Mouse (Mus musculus) neural tube, embryonic 12.5 days (tissue): ENCODE results near the gene Ranbp9. TPM values are rescaled to one million over a fixed set of nuclear protein-coding genes. Genes with fewer than 3 reads are reported as not detected.

Experiments used
- polyA plus RNA-seq: library from polyadenylated mRNA; unstranded; fragments of >200 nt; fragmentation: Nextera tagmentation; extraction: Ambion mirVana; gene quantifications from 2 replicates; pipeline ENCODE4 v1.2.1, GENCODE M21; 2016

Ranbp9 gene
- polyA plus RNA-seq, 1 experiment from 2014 or later, result 13.4 TPM

Other genes with a start within 250 kb of the Ranbp9 start
- gene Gfod1, start 177.1 kb downstream of the Ranbp9 start, polyA plus RNA-seq, result 1.5 TPM in 2 replicates
- 31.4 and 31.8 TPM in 2 replicates for gene Sirt5, start 115.8 kb downstream of the Ranbp9 start, polyA plus RNA-seq
- gene Nol7, start 82.9 kb downstream of the Ranbp9 start, polyA plus RNA-seq, result 183 and 188 TPM in 2 replicates
- 9.8 and 12.5 TPM in 2 replicates for gene Mcur1, start 78.9 kb upstream of the Ranbp9 start, polyA plus RNA-seq
- gene Rnf182, start 134.4 kb upstream of the Ranbp9 start, polyA plus RNA-seq, result 9.1 and 14.1 TPM in 2 replicates